Mouse (Mus musculus): ENCODE measurements around the gene Card19.

Gene Card19

GRCm38 (mm10) chr13:49215504-49216219 lies at the start of gene Card19:
Card19 (minus strand) TSS chr13:49216037.
- DNase-seq (ENCODE audit: low spot score), result peak; percentile 95

- DNase-seq (ENCODE audit: low spot score), result no peak
These were observed 44.3 kb upstream of the Card19 start for GRCm38 (mm10) chr13:49260036-49260722.

GRCm38 (mm10) chr13:49257819-49258313 lies 42.0 kb upstream of the Card19 start:
- DNase-seq (ENCODE audit: low spot score), result no peak

- DNase-seq (ENCODE audit: low spot score), result no peak
These were observed 36.9 kb upstream of the Card19 start for GRCm38 (mm10) chr13:49252746-49253145.

GRCm38 (mm10) chr13:49252113-49252512 lies 36.3 kb upstream of the Card19 start:
- DNase-seq (ENCODE audit: low spot score), result peak; percentile 28

- no peak for DNase-seq (ENCODE audit: low spot score)
These were observed 35.1 kb upstream of the Card19 start for GRCm38 (mm10) chr13:49250716-49251517.

- no peak for DNase-seq (ENCODE audit: low spot score)
These were observed 33.8 kb upstream of the Card19 start for GRCm38 (mm10) chr13:49249634-49250033.

- no peak for DNase-seq (ENCODE audit: low spot score)
These were observed 33.1 kb upstream of the Card19 start for GRCm38 (mm10) chr13:49248923-49249322.

- DNase-seq (ENCODE audit: low spot score), result no peak
These were observed 32.6 kb upstream of the Card19 start, which contains the start of gene Susd3 for GRCm38 (mm10) chr13:49248467-49248862. Susd3 (minus strand) TSS chr13:49248706.

- DNase-seq (ENCODE audit: low spot score), result no peak
These were observed 32.1 kb upstream of the Card19 start for GRCm38 (mm10) chr13:49247740-49248466.

- DNase-seq (ENCODE audit: low spot score), result no peak
These were observed 31.4 kb upstream of the Card19 start for GRCm38 (mm10) chr13:49247232-49247739.

- peak; percentile 20 for DNase-seq (ENCODE audit: low spot score)
These were observed 30.8 kb upstream of the Card19 start for GRCm38 (mm10) chr13:49246626-49247025.

- no peak for DNase-seq (ENCODE audit: low spot score)
These were observed 30.2 kb upstream of the Card19 start for GRCm38 (mm10) chr13:49246011-49246410.

- no peak for DNase-seq (ENCODE audit: low spot score)
These were observed 29.4 kb upstream of the Card19 start for GRCm38 (mm10) chr13:49245251-49245650.

- no peak for DNase-seq (ENCODE audit: low spot score)
These were observed 27.7 kb upstream of the Card19 start for GRCm38 (mm10) chr13:49243492-49243891.

- DNase-seq (ENCODE audit: low spot score), result no peak
These were observed 26.7 kb upstream of the Card19 start for GRCm38 (mm10) chr13:49242321-49243065.

- no peak for DNase-seq (ENCODE audit: low spot score)
These were observed 22.9 kb upstream of the Card19 start for GRCm38 (mm10) chr13:49238737-49239136.

GRCm38 (mm10) chr13:49237617-49238016 lies 21.8 kb upstream of the Card19 start:
- DNase-seq (ENCODE audit: low spot score), result no peak

- no peak for DNase-seq (ENCODE audit: low spot score)
These were observed 18.9 kb upstream of the Card19 start for GRCm38 (mm10) chr13:49234711-49235110.

- DNase-seq (ENCODE audit: low spot score), result no peak
These were observed 18.1 kb upstream of the Card19 start for GRCm38 (mm10) chr13:49233792-49234572.

Measured in adipocyte (in vitro differentiated cells).